Mouse (Mus musculus): ENCODE measurements around the gene Scfd2. TPM values are rescaled to one million over a fixed set of nuclear protein-coding genes. Genes with fewer than 3 reads are reported as not detected.

Gene Scfd2
- 5.5 TPM for polyA plus RNA-seq (2015; fragmentation: Illumina TruSeq; extraction: RNeasy Lipid Tissue Mini Kit (QIAGEN cat#74804); ENCODE audit: insufficient read depth, low read depth, low replicate concordance)

GRCm38 (mm10) chr5:74531630-74532280 lies at the start of gene Scfd2:
TSS of gene Scfd2 (minus strand) at chr5:74531759.

DNA sequence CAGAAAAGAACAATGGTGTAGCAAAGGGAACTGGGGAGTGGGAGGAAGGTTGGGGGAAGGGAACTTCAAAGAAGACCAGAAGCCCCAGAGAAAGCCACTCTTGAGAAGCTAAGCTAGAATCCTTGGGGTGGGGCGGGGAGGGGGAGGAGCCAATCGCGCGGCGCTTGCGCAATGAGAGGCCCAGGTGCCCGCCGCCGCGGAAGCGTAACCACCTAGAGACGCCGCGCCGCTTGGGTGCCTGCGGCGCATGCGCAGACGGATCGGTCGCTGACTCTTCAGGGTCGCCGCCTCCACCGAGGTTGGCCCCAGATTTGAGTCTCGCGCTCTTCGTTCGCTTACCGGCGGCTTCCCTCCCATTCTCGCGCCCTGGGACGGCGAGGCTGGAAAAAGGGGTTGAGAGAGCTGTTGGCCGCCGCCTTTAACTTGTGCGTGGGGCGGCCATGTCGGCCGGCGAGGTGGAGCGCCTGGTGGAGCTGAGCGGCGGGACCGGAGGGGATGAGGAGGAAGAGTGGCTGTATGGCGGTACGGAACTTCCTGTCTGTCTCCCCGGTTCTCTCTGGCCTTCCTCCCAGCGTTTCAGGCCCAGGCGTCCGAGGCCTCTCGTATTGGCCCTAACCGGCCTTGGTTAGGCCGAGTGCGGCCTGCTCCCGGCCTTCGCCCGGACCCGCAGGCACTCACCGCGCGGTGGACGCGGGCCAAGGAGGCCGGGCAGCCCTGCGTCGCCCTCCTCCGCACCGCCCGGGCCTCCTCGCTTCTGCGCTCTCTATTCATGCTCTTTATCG lies 3.9 kb upstream of the Scfd2 start, which contains the start of gene Fip1l1:
Gene Fip1l1 (plus strand): TSS at position 210 of the 782 bp plus-strand sequence.

DNA sequence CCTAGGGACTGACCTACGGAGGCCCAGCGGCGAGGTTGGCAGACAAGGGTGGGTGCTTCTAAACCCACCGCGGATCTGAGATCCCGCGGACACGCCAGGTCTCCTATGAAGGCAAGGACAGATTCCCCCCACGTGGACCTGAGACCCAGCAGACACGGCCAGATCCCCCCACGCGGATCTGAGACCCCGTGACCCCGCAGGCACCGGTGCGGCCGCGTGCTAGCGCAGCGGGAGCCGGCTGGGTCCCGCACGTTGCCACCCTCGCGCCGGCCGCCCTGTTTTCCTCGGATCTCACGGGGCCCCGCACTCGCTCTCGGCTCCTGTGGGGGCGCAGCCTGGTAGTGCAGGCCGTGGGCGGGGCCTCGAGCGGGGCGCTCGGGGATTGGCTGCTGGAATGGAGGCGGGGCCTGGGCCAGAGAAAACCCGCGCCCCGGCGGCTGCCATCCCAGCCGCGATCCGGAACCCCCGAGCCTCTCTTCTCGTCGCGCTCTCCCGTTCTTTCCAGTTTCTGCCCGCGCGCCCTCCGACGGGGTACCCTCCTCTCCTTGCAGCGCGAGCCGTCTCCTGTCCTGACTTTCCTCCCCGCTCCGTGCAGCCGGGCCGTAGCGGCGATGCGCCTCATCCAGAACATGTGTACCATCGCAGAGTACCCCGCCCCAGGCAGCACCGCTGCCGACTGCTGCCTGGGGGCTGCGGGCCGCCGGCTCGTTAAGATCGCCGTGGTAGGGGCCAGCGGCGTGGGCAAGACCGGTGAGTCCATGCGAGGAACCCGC lies 336.5 kb downstream of the Scfd2 start, which contains the start of gene Rasl11b:
Gene Rasl11b (plus strand): TSS at position 446 of the 773 bp plus-strand sequence.

Other genes with a start within 250 kb of the Scfd2 start
- gene Fip1l1, start 3.7 kb upstream of the Scfd2 start, polyA plus RNA-seq (2015; fragmentation: Illumina TruSeq; extraction: RNeasy Lipid Tissue Mini Kit (QIAGEN cat#74804); ENCODE audit: insufficient read depth, low read depth, low replicate concordance), result 6.9 TPM
- 1.4 TPM for gene Lnx1, start 171.2 kb upstream of the Scfd2 start, polyA plus RNA-seq (2015; fragmentation: Illumina TruSeq; extraction: RNeasy Lipid Tissue Mini Kit (QIAGEN cat#74804); ENCODE audit: insufficient read depth, low read depth, low replicate concordance)